Mouse (Mus musculus) 3134 (cell line): ENCODE data around the gene Ptn.

Experiments
- DNase-seq: peaks from one replicate; pipeline ENCODE4 v3.0.0-alpha.2; 2011; ENCODE audit warnings: low spot score; ENCODE audit not compliant: insufficient read length; ENCODE audit errors: extremely low read depth

Gene Ptn

DNA sequence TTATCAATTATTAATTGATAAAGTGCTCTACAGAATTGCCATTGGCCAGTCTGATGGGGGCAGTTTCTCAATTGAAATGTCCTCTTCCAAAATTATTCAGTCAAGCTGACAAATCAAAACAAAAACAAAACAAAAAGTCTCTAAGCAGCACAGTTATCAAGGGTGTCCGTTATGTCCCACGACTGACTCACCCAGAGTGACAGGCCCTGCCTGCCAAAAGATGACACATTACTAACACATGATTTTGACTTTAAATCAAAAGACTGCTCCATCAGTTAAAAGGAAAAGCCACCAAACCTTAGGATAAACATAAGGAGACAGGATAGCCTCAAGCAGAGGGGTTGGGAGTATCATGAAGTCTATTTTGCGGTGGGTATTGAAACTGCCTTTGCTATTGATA is 6.6 kb upstream of the Ptn start:
- DNase-seq, result no peak

DNA sequence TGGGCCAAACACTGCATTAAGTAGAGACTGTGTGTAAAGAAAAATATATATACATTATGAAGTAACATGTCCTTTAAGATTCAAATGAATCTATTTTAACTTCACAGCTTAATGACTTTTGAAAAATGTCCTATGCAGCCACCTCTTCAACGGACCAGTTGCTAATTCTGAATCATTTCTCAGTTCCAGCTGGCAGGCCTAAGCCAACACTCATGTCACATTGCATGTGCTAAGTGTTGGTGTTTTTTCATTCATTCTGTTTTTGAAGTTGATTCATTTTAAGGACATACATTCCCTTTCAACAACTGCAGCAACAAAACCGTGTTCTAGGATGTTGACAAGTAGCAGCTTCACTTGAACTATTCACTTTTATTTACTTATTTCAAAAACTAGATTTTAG is 6.0 kb upstream of the Ptn start:
- DNase-seq, result no peak

DNA sequence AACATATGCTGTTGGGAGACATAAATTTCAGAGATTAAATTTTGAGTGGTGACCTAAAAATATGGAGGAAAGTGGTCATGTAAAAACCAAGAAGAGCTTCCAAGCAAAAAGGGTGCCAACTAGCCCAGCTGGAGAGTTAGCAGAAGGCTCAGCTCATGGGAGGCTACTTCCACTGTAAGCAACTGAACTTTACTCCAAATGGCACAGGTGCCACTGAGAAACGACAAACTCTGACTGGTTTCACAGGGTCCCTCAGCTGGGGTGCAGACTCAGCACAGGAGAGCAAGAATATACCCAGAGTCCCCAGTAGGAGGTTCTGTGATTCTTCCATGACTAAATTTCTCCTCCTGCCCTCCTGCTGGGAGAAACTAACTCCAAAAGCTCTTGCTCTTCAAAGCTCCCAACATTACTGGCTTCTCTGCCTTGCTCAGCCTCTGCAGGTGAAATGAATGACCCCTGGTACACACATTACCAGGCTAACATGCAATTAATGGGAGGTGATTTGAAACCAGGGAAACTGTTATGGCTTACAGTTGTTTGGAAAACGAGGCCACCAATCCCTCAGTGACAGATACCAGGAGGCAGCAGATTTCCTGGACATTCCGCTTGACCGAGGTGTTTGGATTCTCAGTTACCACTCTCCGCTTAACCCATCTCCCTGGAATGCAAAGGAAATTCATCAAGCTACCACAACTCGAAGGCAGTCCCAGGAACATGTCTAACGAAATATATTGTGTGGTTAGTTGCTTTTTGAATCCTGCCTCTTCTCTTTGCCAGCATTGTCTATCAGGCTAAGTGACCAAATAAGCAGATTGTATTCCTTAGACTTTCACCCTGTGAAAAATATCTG is 2.9 kb upstream of the Ptn start:
- no peak for DNase-seq

DNA sequence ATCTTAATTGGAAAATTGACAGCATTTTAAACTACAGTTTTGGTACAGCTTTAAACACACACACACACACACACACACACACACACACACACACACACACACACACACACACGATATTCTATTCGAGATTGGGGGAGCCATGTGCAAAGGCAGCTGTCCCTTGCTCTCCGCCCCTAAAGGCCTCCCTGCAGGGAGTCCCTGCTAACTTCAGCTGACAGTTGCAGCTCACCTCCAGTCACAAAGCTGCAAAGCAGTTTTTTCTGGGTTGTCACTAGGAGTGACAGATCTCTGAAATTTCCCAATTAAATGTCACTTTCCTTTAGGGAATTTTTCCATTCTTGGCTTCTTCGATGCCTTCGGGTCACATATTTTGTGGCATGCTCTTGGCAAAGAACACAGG is 428 bp upstream of the Ptn start:
- no peak for DNase-seq

DNA sequence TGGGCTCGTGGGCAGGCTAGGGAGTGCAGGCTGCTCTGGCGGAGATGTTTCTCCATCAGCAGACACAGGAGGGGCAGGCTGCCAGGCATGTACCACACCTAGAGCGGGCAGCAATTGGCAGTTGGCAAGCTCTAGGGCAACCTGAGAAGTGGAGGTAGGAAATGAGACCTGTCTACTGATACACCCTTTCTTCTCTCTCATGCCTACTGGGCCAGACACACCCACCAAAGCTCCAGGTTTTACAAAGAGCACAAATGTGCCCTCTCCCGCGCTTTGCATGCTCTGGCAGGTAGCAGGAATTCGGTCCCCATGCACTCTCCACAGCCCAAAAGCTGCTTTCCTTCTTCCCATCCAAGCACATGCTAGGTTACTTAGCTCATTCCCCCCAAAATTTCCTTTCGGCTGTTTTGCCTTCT is 701 bp downstream of the Ptn start:
- peak; percentile 23 for DNase-seq

DNA sequence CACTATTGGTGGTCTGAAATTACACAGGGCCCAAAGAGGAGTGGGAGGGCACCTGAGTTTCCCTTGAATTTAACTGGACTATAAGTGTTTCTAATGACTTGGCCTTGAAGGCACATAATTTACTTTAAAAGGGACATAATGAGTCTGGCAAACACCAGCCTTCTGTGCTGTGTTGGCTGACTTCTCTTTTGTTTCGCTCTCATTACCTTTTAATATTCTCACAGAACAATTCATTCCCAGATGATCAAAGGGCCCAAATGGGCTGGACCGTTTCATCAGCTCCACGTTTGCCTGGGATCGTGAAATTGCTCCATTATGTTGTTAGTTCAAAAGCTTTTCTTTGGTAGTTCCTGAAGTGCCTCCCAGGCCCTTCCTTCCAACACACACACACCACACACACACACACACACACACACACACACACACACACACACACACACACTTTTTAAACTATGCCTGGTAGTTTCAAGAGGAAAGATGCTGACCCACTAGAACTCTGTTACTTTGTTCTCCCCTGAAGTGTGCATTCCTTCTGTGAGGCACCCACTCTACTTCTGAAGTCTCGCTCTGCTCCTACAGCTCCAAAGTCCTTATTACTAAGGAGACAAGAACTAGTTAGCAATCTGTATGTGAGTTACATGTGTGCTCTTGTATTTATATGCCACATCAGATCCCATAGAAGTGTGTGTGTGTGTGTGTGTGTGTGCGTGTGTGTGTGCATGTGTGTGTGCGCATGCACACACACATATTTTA is 1.5 kb downstream of the Ptn start:
- DNase-seq, result no peak

DNA sequence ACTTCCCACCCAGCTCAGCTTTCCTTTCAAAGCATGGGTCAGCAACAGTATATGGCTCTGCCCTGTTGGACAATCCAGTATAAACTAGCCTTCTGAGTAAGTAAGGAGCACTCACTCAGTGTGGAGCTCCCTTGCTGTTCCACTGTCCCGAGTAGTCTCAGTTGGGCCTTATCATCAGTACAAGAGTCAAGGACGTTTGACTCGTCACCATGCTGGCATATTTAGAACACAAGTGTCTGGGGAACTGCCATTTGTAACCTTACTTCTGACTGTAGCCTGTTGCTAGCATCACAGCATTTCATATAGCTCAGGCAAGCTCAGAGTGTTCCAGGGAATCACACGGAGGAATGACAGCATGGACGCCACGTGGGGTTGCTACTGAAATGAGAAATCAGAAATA is 3.1 kb downstream of the Ptn start:
- DNase-seq, result no peak

DNA sequence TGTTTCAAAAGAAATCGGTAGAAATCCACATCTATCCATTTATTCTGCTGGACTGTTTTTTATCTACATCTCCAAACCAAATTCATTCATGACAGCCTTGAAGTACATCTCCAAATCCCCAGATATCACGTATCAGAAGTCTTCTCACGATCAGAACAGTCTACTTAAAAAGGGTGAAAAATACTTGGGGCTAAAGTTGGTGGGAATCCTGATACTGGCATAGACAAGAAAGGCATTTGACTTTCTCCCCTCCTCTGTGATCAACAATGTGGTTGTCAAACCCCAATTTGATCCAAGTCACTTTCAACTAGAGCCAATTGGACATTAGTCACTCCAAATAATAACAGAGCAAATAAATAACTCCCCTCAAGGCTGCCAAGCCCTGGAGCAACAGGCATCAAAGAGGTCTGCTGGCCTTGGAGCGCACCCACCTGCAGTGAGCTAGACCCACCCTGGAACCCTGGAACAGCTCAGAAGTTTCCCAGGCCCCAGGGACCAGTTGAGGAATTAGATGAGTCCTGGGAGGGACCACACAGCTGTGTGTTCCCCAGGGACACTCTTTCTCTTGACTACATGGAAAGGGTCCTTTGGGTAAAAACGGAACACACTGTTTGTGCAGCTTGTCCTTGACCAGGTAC is 9.6 kb downstream of the Ptn start:
- no peak for DNase-seq

DNA sequence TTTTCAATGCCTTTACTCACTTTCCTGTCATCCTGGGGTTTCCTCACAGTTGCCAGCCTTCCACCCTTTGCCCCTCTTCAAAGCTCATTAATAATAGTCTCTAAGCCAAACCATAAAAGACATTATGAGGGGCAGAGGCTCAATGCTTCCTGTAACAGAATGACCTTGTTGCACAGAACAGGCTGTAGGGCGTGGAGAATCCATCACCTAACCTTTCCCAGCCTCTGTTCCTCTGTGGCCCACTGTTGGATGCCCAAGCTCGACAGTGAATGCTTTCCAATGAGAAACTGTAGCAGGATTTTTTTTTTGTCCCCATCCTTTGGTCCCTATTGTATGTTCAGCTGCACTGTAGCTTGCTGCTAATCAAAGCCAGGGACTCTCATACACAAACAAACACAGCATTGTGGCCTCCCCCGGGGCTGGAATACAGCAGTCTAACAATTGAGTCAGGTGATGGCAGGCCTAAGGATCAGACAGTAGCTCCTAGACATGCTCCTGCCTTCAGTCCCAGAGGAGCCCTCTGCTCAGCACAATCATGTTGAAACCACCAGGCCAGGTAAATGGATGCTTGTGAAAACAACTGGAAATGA is 12.9 kb downstream of the Ptn start:
- no peak for DNase-seq

DNA sequence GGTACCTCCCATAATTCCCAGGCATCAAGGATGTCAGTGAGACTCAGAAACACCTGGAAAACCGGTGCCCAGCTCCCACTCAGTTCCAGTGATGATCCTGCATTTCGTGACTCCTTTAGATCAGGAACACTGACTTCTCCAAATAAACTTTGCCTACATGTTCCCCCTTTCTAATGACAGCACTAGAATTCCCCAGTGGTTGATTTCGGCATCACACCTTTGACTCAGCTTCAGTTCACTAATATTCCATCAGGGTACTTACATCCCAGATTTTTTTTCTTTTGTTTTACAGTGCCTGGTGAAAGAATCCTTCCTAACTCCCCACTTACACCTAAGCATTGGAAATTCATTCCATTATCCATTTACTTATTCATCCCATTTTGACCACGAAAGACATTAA is 15.5 kb downstream of the Ptn start:
- no peak for DNase-seq

DNA sequence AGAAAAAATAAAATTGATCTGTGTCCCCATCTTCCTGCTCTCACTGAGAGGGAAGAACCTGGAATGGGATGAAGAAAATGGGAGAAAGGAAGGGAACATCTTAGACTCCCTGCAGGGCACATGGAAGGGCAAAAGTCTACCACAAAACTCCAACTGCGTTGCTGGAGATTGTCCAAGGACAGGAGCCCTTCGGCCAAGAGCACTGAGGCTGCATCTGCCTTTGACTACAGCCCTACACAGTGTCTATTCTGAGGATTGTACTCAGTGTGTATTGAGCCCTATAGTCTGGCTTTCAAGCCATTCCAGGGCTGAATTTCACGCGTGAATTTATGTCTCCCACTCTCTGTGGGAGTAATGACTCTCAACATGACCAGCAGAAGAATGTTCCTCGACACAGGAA is 16.2 kb downstream of the Ptn start:
- DNase-seq, result no peak

DNA sequence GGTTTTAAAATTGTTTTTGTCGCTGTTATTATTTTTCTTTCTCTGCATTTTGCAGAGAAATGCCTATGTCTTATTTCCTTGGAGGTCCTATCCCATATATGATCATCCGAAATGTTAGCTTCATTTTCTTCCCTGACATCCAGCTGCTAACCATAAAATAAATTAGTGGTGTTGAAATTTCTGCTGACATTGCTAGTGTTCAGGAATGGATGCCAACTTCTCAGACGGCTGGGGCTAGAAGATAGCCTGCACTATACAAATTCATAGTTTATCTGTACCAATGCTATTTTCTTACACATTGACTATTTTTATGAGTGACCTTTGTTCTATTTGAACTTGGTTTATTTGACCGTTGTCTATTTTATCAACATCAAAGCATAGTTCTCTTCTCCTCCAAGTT is 20.8 kb downstream of the Ptn start:
- no peak for DNase-seq

DNA sequence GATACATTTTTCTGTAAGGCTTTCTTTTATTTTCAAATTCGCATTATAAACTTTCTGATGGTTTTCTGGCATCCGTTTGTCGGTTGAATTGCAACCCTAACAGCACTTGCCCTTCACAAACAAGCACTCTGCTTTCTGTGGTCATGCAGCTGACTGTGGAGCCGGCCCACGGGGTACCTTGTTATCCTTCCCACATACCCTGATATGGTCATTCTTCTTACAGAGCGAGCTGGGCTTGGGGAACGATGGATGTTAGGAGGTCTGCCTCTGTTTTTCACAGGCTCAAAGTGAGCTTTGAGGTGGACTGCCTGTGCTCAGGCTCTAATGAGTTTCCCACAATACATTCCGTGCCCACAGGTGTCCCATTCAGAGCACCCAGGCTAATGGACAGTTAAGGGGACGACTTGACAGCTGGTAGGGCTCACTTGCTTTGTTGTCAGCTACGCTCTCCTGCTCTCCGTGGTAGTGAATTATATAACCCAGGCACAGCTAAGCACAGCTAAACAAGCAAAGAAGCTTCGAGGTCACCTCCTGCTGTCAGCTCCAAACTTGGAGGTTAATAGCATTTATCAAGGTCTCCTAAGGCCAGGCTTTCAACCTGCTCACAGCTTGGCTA is 21.3 kb downstream of the Ptn start:
- DNase-seq, result no peak

DNA sequence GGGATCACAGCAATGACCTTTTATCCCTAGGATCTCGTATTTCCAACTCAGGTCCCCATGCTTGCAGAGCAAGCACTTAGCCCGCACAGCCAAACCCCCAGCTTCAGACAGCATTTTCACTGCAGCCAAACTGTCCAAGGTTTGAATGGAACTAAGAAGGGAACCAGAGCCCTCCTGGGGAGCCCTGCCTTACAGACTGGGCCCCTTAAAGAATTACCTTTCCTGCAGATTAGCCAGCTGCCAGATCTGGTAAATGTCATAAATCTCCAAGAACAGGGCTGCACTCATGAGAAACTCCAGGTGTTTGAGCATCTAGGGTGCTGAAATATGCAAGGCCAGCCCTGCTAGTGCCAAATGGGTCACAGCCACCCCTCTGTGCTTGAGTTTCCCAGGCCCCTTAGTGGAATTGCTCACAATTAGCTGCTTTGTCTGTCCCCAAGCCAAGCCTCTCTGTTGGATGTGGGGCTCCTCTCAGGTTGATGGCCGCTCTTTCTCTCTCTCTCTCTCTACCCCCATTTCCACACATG is 25.3 kb downstream of the Ptn start:
- no peak for DNase-seq

DNA sequence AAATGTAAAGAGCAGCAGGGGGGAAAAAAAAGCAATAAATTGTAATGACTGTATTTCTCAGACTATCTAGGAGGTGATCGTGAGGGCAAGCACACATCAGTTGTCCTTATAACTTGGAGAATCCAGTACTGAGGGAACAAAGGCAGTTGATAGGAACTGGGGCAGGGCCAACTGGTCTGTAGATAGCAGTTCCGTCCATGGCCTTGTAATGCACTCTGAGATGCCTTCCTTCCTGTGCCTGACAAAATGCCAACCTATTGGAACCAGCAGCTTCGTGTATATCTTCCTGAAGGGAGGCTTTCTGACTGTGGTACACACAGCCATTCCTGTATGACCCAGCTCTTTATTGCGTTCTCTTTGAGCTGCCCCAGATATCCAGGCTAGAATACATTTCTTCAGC is 27.5 kb downstream of the Ptn start:
- no peak for DNase-seq

DNA sequence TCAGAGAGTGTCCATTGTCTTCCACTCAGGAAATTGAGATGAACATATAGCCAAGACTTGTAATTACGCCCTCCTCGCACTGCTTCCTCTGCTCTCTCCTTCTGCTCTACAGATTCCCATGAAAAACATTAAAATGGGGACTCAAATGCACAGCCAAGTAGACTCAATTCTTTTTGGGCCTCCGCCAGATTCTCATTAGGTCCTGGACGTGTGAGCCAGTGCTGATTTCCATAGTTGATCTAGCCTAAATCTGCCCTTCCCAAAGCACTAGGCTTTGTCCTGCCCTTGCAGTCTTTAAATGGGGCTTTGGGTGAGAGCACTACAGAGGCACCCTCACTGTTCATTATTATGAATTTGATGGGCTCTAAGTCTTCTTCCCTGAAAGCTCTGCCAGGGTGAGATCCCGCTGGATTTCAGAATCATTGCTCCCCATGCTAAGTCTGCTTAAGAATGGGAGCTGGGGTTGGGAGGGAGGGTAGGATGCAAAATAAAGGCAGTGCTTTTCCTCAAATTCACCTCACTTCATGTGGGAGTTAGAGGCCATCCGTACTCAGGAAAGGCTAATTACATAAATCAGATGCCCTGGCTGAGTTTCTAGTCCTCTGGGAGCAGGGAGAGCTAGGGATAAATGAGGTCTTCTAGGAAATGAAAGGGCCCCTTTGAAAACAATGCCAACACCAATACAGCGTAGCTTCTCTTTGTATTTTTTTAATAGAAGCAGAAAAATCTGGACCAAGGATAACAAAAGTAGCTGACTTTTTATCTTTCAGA is 32.3 kb downstream of the Ptn start:
- no peak for DNase-seq

DNA sequence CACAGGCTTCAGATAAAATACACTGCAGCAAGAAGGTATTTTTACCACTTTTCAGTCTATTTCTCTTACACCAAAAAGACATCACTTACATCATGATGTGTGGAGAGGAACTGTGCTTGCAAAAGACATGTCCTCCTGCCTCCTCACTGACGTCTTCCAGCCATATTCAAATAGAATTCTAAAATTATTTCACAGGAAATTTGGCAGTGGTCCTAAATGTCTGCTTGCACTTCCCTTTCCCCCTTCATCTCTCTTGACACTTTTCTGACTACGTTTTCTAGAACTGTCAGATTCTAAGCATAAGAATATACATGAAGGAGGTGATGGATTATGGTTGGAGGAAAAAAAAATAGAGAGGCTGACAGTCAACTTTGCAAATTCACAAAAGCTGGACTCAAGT is 33.0 kb downstream of the Ptn start:
- DNase-seq, result no peak

DNA sequence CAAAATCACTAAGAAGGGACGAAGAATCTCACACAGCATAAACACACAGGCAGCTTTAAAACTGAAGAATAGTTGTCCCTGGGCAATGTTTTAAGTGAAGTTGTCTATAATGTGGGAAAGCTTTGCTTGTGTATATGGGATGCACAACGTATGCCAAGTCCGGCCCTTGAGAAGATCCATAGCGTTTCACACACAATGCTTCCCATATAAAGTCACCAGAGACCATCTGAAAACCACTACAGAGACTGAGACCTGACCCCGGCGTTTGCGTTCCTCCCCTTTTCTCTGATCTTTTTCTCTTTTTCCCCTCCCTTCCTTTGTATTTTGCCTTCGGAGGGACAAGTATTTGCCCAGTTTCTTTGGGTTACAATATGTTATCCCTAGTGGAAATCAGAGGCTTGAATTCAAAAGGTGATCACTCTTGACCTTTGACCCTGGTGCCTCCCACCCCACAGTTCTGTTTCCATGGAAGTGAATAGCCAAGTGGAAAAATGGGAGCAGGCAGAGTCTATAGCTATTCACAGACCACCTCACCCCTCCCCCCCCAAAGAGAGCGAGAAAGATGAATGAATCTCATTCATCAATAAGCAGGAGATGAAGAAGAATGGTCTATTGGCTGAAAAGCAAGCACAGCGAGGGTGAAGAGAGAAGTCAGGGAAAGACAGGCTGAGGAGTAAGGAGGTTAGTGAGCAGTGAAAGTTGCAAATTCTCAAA is 34.2 kb downstream of the Ptn start:
- no peak for DNase-seq

DNA sequence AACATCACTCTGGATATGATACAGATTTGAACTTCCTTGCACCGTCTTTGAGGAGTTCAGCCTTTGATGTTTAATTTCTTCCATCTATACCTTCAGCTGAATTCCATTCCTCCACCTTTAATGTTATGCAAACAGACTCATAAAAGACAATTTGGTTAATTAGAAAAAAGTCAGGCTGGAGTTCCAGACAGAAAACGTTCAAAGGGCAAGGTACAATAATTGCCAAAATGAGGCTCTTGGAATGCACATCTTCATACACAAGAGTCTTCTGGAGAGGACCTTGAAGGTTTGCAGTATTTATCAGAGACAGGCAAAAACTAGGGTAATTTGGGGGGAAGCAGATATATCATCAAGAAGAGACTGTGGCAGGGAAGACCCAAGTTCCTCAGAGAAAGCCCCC is 37.5 kb downstream of the Ptn start:
- no peak for DNase-seq
